Mouse (Mus musculus) heart, embryonic 12.5 days (tissue): Measurements from ENCODE around the gene Terf2. TPM values are rescaled to one million over a fixed set of nuclear protein-coding genes. Genes with fewer than 3 reads are reported as not detected.
"Not testable (repeated sequence)": the region's sequence is repeated elsewhere in the genome, so short reads cannot be mapped to it uniquely, and the experiment has no call there.

Experiments used
- ATAC-seq: fragments of 200-750 bp; cut with Nextera tagmentation; 2 replicates; pipeline ENCODE4 v1.8.0; 2017; ENCODE audit warnings: moderate TSS enrichment, moderate library complexity; ENCODE audit not compliant: insufficient number of reproducible peaks, low FRiP score
- H3K27ac ChIP-seq: fragments of 300-500 bp; sonication (generic); 2 replicates; pipeline ENCODE4 v1.5.1; 2016; ENCODE audit warnings: mild to moderate bottlenecking, moderate library complexity; ENCODE audit not compliant: poor library complexity, severe bottlenecking
- H3K27me3 ChIP-seq: fragments of 300-500 bp; sonication (generic); replicated peaks from 2 replicates; pipeline ENCODE4 v1.6.1; 2016; ENCODE audit warnings: mild to moderate bottlenecking, moderate library complexity
- H3K36me3 ChIP-seq: fragments of 300-500 bp; sonication (generic); 2 replicates; pipeline ENCODE4 v1.6.1; 2016; ENCODE audit warnings: mild to moderate bottlenecking, moderate library complexity
- H3K4me1 ChIP-seq: fragments of 300-500 bp; sonication (generic); replicated peaks from 2 replicates; pipeline ENCODE4 v1.6.1; 2016; ENCODE audit warnings: mild to moderate bottlenecking
- H3K4me2 ChIP-seq: fragments of 300-500 bp; sonication (generic); 2 replicates; pipeline ENCODE4 v1.6.1; 2016; ENCODE audit warnings: mild to moderate bottlenecking, moderate library complexity
- H3K4me3 ChIP-seq: fragments of 300-500 bp; sonication (generic); 2 replicates; pipeline ENCODE4 v1.5.1; 2016; ENCODE audit warnings: mild to moderate bottlenecking
- H3K9ac ChIP-seq: fragments of 300-500 bp; sonication (generic); 2 replicates; pipeline ENCODE4 v1.6.1; 2016; ENCODE audit warnings: mild to moderate bottlenecking, moderate library complexity
- H3K9me3 ChIP-seq: fragments of 300-500 bp; sonication (generic); replicated peaks from 2 replicates; pipeline ENCODE4 v1.6.1; 2016; ENCODE audit warnings: mild to moderate bottlenecking, moderate library complexity
- WGBS: fragments of 180-500 bp; shearing (Covaris S2); methylation state at CpG from one replicate; pipeline ENCODE4 v1.1.7; 2016; 5-methylcytosine and 5-hydroxymethylcytosine counted together
- polyA plus RNA-seq: library from polyadenylated mRNA; unstranded; fragments of >200 nt; fragmentation: Nextera tagmentation; extraction: Ambion mirVana; gene quantifications from 2 replicates; pipeline ENCODE4 v1.2.1, GENCODE M21; 2016

Gene Terf2
- polyA plus RNA-seq, 1 experiment from 2014 or later = 12.0 TPM

DNA sequence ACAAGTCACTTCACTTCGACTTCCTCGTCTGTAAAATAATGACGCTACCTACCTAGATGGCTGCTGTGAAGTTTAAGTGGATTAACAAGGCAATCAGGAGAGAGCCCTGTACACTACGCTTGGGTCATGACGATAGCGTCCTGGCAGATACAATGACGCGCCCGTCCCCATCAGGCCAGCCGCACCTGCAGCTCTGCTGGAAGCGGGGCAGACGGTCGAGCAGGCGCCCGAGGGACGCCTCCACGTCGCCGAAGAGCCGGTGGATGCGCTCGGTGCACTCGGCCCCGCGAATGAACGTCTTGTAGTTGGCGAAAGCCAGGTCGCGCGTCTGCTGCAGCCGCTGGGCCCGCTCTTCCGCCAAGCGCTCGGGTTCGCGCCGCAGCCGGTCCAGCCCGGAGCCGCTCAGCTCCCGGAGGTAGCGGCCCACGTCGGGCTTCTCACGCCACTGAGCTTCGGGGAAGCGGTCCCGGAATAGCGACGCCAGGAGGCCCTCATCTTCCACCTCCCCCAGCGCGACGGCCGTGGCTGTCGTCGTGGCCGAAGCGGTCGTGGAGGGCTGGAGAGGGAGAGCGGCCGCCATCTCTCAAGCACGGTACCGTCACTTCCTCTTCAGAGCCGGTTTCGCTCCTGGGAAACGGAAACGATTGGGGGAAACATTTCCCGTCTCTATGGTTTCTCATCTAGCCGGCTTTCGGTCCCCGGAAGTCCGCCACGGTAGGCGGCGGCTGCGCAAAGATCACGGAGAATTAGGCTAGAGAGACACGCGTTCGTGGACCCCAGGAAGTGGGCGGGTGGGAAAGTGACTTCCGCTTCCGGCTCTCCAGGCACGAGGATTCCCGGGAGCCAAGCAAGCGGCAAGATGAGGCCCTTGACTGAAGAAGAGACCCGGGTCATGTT is 40.0 kb downstream of the Terf2 start, which contains the start of the genes Cog8 and Nip7:
Gene Cog8 (minus strand): TSS at position 614 of the 897 bp plus-strand sequence.
Gene Nip7 (plus strand): TSS at position 802 of the 897 bp plus-strand sequence.
- peak within 1 kb of the TSS; percentile 83 for H3K9ac ChIP-seq
- no peaks in the 10 kb centered on the region for H3K9me3 ChIP-seq
- no peaks in the 10 kb centered on the region for H3K27me3 ChIP-seq
- peak within 1 kb of the TSS; percentile 94 for H3K4me2 ChIP-seq
- WGBS = under 1% methylated on average over 88 of the region's 88 CpGs
- peaks cover 22% of the 10 kb centered on the region for H3K4me1 ChIP-seq
- peak; percentile 92 for ATAC-seq
- H3K4me3 ChIP-seq = peak within 1 kb of the TSS; percentile 74
- H3K36me3 ChIP-seq = peaks cover 52% of the 10 kb centered on the region
- peak within 1 kb of the TSS; percentile 65 for H3K27ac ChIP-seq

GRCm38 (mm10) chr8:107052046-107052445 is 44.3 kb downstream of the Terf2 start:
- Histone ChIP-seq H3K4me3 (no peak overlapping the region), H3K9me3 (no peaks in the 10 kb centered on the region), H3K27me3 (no peaks in the 10 kb centered on the region), H3K27ac (no peak overlapping the region), H3K36me3 (peaks cover 59% of the 10 kb centered on the region), H3K4me2 (no peak overlapping the region), H3K4me1 (peaks cover 25% of the 10 kb centered on the region), H3K9ac (no peak overlapping the region)
- no peak for ATAC-seq
- WGBS = 96% methylated on average over 8 of the region's 8 CpGs

DNA sequence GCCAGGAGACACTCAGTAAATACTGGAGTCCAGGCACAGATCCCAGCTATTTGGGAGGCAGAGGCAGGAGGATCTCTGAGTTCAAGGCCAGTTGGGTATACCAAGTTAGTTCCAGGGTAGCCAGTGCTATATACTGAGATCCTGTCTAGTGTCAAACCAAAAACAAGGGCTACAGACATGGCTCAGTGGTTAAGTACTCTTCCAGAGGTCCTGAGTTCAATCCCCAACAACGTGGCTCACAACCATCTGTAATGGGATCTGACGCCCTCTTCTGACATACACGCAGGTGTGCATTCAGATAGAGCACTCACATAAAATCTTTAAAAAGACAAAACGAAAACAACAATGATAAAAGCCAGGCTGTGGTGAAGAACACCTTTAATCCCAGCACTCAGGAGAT is 46.9 kb downstream of the Terf2 start:
- Histone ChIP-seq H3K4me2 (peak overlapping the region; percentile 88; the same call in 1 of the 2 replicates), H3K27me3 (no peaks in the 10 kb centered on the region), H3K4me3 (peak overlapping the region; percentile 82; the same call in 1 of the 2 replicates), H3K36me3 (peaks cover 79% of the 10 kb centered on the region), H3K4me1 (peaks cover 20% of the 10 kb centered on the region), H3K9ac (no peak overlapping the region), H3K9me3 (no peaks in the 10 kb centered on the region), H3K27ac (no peak overlapping the region)
- ATAC-seq = no peak
- WGBS = 93% methylated on average over 4 of the region's 4 CpGs

DNA sequence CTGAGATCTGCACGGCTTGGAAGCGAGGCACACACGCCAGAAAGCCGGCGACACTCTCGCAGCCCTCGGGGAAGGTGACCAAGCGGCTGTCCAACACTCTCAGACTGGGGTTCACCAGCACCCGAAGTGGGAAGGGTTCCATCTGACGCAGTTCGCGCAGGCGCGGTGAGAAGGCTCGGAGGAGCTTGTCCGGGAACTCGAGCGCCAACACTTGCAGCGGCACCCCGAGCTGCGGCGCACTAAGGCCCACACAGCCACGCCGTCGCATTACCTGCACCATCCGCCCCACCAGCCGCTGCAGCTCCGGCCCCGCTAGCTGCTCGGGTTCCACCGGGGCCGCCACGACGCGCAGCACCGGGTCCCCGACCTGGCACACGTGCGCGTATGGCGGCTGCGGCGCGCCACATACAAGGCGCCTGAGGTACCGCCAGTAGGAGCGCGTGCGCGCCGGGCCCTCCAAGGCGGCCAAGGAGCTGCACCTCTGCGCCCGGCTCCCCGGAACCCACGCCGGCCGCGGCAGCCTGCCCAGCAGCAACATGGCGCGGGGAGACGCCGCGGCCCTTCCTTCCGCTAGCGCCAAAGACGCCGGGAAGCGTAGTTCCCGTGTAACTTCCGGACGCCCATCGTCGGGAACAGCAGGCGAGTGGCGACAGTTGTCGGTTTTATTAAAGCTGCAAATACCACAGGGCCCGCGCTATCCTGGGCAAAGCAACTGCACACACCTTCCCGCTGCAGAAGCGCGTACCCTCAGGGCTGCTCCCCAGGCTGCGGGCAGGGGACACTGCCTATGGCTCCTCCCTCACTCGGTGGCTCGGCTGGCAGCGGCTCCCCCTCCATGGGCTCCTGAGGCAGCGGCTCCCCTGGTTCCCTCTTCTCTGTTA is 48.0 kb downstream of the Terf2 start, which contains the start of gene Pdf:
Gene Pdf (minus strand): TSS at position 554 of the 881 bp plus-strand sequence.
- Histone ChIP-seq H3K27ac (peak within 1 kb of the TSS; percentile 93), H3K9ac (peak within 1 kb of the TSS; percentile 93), H3K4me1 (peaks cover 20% of the 10 kb centered on the region), H3K36me3 (peaks cover 79% of the 10 kb centered on the region), H3K27me3 (no peaks in the 10 kb centered on the region), H3K9me3 (no peaks in the 10 kb centered on the region), H3K4me3 (peak within 1 kb of the TSS; percentile 82), H3K4me2 (peak within 1 kb of the TSS; percentile 88)
- WGBS = under 1% methylated on average over 87 of the region's 87 CpGs
- ATAC-seq = peak; percentile 83

- Histone ChIP-seq H3K27ac (0 out of 2 replicates have a peak overlapping the region, but pooled peaks have one; percentile 93), H3K9me3 (no peaks in the 10 kb centered on the region), H3K36me3 (peaks cover 79% of the 10 kb centered on the region), H3K4me3 (peak overlapping the region; percentile 82), H3K9ac (peak overlapping the region; percentile 93; the same call in 1 of the 2 replicates), H3K4me2 (peak overlapping the region; percentile 88), H3K4me1 (peaks cover 20% of the 10 kb centered on the region), H3K27me3 (no peaks in the 10 kb centered on the region)
- no peak for ATAC-seq
- WGBS = 71% methylated on average over 5 of the region's 5 CpGs
These were observed 49.4 kb downstream of the Terf2 start for GRCm38 (mm10) chr8:107046976-107047375.

DNA sequence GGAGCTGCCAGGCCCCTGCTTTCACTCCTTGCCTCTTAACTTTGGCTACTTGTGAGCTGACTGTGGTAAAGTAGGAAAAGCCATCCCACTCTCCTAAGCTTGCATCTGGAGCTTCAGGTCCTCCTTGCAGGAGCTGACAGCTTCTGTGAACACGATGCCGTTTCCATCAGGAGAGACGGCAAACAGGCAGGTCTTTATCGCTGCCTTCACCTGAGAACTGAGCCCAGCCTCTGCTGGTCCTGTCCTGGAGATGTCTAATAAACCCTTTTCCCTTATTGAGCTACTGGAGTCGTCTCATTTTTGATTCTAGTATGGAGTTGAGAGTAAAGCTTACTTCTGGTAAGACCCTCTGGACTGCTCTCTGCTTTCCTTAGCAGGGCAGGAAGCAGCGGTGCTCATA is 50.9 kb downstream of the Terf2 start:
- Histone ChIP-seq H3K27ac (no peak overlapping the region), H3K4me2 (no peak overlapping the region), H3K27me3 (no peaks in the 10 kb centered on the region), H3K4me1 (peaks cover 20% of the 10 kb centered on the region), H3K9ac (no peak overlapping the region), H3K4me3 (no peak overlapping the region), H3K36me3 (peaks cover 79% of the 10 kb centered on the region), H3K9me3 (no peaks in the 10 kb centered on the region)
- ATAC-seq = no peak
- 84% methylated on average over 6 of the region's 6 CpGs for WGBS

DNA sequence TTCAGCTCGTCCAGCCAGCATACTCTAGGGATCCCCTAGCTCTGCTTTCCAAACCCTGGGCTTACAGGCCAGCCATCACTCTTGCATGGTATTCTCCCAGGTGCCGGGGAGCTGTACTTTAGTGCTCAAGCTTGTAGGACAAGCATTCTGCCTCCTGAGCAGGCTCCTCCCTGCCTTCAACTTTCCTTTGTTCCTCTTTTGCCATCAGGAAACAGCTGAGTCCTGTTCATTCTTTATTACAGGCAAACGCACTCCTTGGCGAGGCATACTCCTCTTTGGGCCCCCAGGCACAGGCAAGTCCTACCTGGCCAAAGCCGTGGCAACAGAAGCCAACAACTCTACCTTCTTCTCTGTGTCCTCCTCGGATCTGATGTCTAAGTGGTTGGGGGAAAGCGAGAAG is 55.7 kb downstream of the Terf2 start:
- H3K4me2 ChIP-seq = no peak overlapping the region
- no peak overlapping the region for H3K27ac ChIP-seq
- no peaks in the 10 kb centered on the region for H3K27me3 ChIP-seq
- no peak for ATAC-seq
- H3K36me3 ChIP-seq = peaks cover 77% of the 10 kb centered on the region
- WGBS = 83% methylated on average over 7 of the region's 7 CpGs
- no peaks in the 10 kb centered on the region for H3K4me1 ChIP-seq
- H3K9ac ChIP-seq = no peak overlapping the region
- H3K9me3 ChIP-seq = no peaks in the 10 kb centered on the region
- no peak overlapping the region for H3K4me3 ChIP-seq

- peaks cover 37% of the 10 kb centered on the region for H3K36me3 ChIP-seq
- no peak overlapping the region for H3K4me3 ChIP-seq
- no peak for ATAC-seq
- no peak overlapping the region for H3K27ac ChIP-seq
- H3K4me1 ChIP-seq = peaks cover 18% of the 10 kb centered on the region
- H3K9ac ChIP-seq = no peak overlapping the region
- H3K27me3 ChIP-seq = no peaks in the 10 kb centered on the region
- WGBS = 79% methylated on average over 8 of the region's 8 CpGs
- no peak overlapping the region for H3K4me2 ChIP-seq
- H3K9me3 ChIP-seq = no peaks in the 10 kb centered on the region
These were observed 59.7 kb downstream of the Terf2 start for GRCm38 (mm10) chr8:107036626-107037025.

GRCm38 (mm10) chr8:107035641-107036040 is 60.7 kb downstream of the Terf2 start:
- 90% methylated on average over 3 of the region's 3 CpGs for WGBS
- H3K4me2 ChIP-seq = no peak overlapping the region
- H3K27ac ChIP-seq = no peak overlapping the region
- H3K9me3 ChIP-seq = no peaks in the 10 kb centered on the region
- peaks cover 18% of the 10 kb centered on the region for H3K4me1 ChIP-seq
- no peak for ATAC-seq
- no peak overlapping the region for H3K9ac ChIP-seq
- H3K27me3 ChIP-seq = no peaks in the 10 kb centered on the region
- peaks cover 27% of the 10 kb centered on the region for H3K36me3 ChIP-seq
- no peak overlapping the region for H3K4me3 ChIP-seq

- H3K9ac ChIP-seq, H3K36me3 ChIP-seq, H3K4me2 ChIP-seq, H3K4me3 ChIP-seq, H3K27me3 ChIP-seq, ATAC-seq, H3K9me3 ChIP-seq, H3K27ac ChIP-seq: not testable (repeated sequence)
- H3K4me1 ChIP-seq = peaks cover 18% of the 10 kb centered on the region
- WGBS = 98% methylated on average over 2 of the region's 2 CpGs
These were observed 62.7 kb downstream of the Terf2 start for GRCm38 (mm10) chr8:107033609-107034008.
